Mouse (Mus musculus) MEL-GATA-1-ER (cell line): ENCODE measurements around the gene Ddx60.

Experiments
- DNase-seq: peaks from one replicate; pipeline ENCODE4 v3.0.0-alpha.2; 2012; ENCODE audit warnings: low read depth; ENCODE audit errors: extremely low read depth

Gene Ddx60

GRCm38 (mm10) chr8:61985703-61986475, 58.0 kb downstream of the Ddx60 start:
- DNase-seq, result no peak

GRCm38 (mm10) chr8:61989464-61989863, 61.6 kb downstream of the Ddx60 start:
- DNase-seq, result no peak

GRCm38 (mm10) chr8:61992796-61993195, 64.9 kb downstream of the Ddx60 start:
- no peak for DNase-seq

- no peak for DNase-seq
Measured at GRCm38 (mm10) chr8:61997125-61997524, 69.2 kb downstream of the Ddx60 start.

- no peak for DNase-seq
Measured at GRCm38 (mm10) chr8:62014166-62014565, 86.3 kb downstream of the Ddx60 start.

GRCm38 (mm10) chr8:62014582-62014981, 86.7 kb downstream of the Ddx60 start:
- no peak for DNase-seq

- no peak for DNase-seq
Measured at GRCm38 (mm10) chr8:62034351-62034750, 106.5 kb downstream of the Ddx60 start.

GRCm38 (mm10) chr8:62046809-62047208, 118.9 kb downstream of the Ddx60 start:
- no peak for DNase-seq

- DNase-seq, result no peak
Measured at GRCm38 (mm10) chr8:62060357-62060756, 132.5 kb downstream of the Ddx60 start.

- DNase-seq, result no peak
Measured at GRCm38 (mm10) chr8:62068305-62068704, 140.4 kb downstream of the Ddx60 start.

GRCm38 (mm10) chr8:62080195-62080802, 152.4 kb downstream of the Ddx60 start:
- DNase-seq, result peak; percentile 5

- no peak for DNase-seq
Measured at GRCm38 (mm10) chr8:62081804-62082203, 153.9 kb downstream of the Ddx60 start.
